Mouse (Mus musculus): ENCODE data around the gene Rsph10b.

DNA sequence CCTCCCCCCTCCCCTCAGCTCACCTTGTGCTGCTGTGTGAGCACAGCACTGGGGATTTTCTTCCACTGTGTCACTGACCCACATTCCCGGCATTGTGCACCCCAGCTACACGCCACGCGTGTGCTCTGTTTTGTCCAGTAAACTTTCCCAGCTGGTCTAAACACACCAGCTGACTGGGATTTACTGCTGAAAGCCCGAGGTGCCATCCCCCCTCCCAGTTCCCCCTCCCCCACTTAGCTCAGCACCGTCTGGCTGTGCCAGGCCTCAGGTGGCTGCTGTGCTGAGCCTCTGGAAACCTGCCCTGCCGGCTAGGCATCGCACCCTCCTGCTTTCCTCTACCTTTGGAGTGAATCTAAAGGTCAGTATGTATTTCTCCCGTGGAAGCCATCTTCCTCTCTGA is 48.0 kb downstream of the Rsph10b start:
- TF ChIP-seq CTCF (IDR thresholded peaks at IDR 0.05; ENCODE audit: low read depth, low read length) = no peak
- TF ChIP-seq EP300 (IDR thresholded peaks at IDR 0.05; ENCODE audit: insufficient read depth, low read depth, low read length) = no peak

Data from ES-Bruce4 (cell line).